Mouse (Mus musculus) MEL (cell line): ENCODE measurements around the gene Ngly1.

ENCODE experiments used
- CHD1 ChIP-seq: IDR thresholded peaks from 2 replicates; pipeline ENCODE4 v1.6.1; 2012; ENCODE audit warnings: low read depth, mild to moderate bottlenecking, inconsistent platforms, low read length, improper control_type of control experiment
- CTCF ChIP-seq, 3 experiments: IDR thresholded peaks in 2 of 3; conservative IDR thresholded peaks in 1 of 3; 2 replicates each; pipeline ENCODE4 v1.5.1; 2011 to 2012; ENCODE audit warnings: low read length in 3 of 3, low read depth in 2 of 3, mild to moderate bottlenecking in 2 of 3, improper control_type of control experiment in 1 of 3, inconsistent platforms in 1 of 3, mixed read lengths in 1 of 3, moderate library complexity in 1 of 3; ENCODE audit not compliant: control insufficient read depth in 1 of 3, insufficient read depth in 1 of 3, poor library complexity in 1 of 3, severe bottlenecking in 1 of 3
- EP300 ChIP-seq, 2 experiments: IDR thresholded peaks; 2 replicates each; pipeline ENCODE4 v1.6.1; 2011; ENCODE audit warnings: improper control_type of control experiment in 2 of 2, low read length in 2 of 2, low read depth in 1 of 2, mild to moderate bottlenecking in 1 of 2
- POLR2A ChIP-seq, 2 experiments: IDR thresholded peaks; 2 replicates each; pipeline ENCODE4 v1.6.1; 2011 to 2012; ENCODE audit warnings: low read length in 2 of 2, mild to moderate bottlenecking in 2 of 2, control low read depth in 1 of 2, improper control_type of control experiment in 1 of 2, low read depth in 1 of 2, moderate library complexity in 1 of 2; ENCODE audit not compliant: control insufficient read depth in 1 of 2, insufficient read depth in 1 of 2, poor library complexity in 1 of 2
- POLR2AphosphoS2 ChIP-seq: IDR thresholded peaks from 2 replicates; pipeline ENCODE4 v1.6.1; 2011; ENCODE audit warnings: low read length, improper control_type of control experiment
- ZNF384 ChIP-seq: IDR thresholded peaks from 2 replicates; pipeline ENCODE4 v1.6.1; 2012; ENCODE audit warnings: low read depth, mild to moderate bottlenecking, inconsistent platforms, low read length, improper control_type of control experiment

DNA sequence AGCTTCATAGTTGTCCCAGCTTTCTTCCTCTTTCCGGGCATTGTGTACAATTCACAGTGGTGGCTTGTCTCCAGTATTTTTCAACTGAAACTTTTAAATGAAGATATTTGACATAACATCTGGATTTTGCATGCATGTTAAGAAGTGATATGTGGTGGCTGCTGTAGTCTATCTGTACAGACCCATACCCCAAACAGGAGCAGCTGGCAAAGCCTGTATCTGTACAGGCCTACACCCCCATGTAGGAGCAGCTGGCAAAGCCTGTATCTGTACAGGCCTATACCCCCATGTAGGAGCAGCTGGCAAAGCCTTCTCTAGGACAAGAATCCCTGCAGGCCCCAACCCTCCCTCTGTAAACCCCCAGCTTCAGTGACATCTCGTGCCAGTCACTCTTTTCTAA lies 65.8 kb downstream of the Ngly1 start:
- TF ChIP-seq ZNF384 (no peak), EP300 (IDR thresholded peaks at IDR 0.05; ENCODE audit: low read depth in 1 of 2, low read length in 2 of 2) (0 out of 4 replicates have a peak, but pooled peaks of 1 of the 2 experiments have one; percentile 12), POLR2AphosphoS2 (no peak), CTCF (IDR thresholded peaks at IDR 0.05 in 2 of 3, conservative IDR thresholded peaks at IDR 0.05 in 1 of 3; ENCODE audit: control insufficient read depth in 1 of 3, insufficient read depth in 1 of 3, low read depth in 2 of 3, low read length in 3 of 3, poor library complexity in 1 of 3, severe bottlenecking in 1 of 3) (no peak), POLR2A (IDR thresholded peaks at IDR 0.05; ENCODE audit: control insufficient read depth in 1 of 2, insufficient read depth in 1 of 2, low read depth in 1 of 2, low read length in 2 of 2, poor library complexity in 1 of 2) (no peak), CHD1 (no peak)
